Mouse (Mus musculus) C2C12 (cell line): ENCODE results near the gene Med12l.

Experiments used
- CEBPB ChIP-seq: IDR thresholded peaks from one replicate; pipeline ENCODE4 v1.6.1; 2011; ENCODE audit warnings: low read depth, mild to moderate bottlenecking, control low read depth, moderate library complexity
- CTCF ChIP-seq: IDR thresholded peaks from one replicate; pipeline ENCODE4 v1.5.1; 2011; ENCODE audit not compliant: control insufficient read depth, insufficient read depth, insufficient read length
- MYOD1 ChIP-seq: IDR thresholded peaks from one replicate; pipeline ENCODE4 v1.6.1; 2011; ENCODE audit warnings: low read depth; ENCODE audit not compliant: control insufficient read depth, insufficient read length
- MYOG ChIP-seq: IDR thresholded peaks from one replicate; pipeline ENCODE4 v1.6.1; 2011; ENCODE audit not compliant: control insufficient read depth, insufficient read length; ENCODE audit errors: extremely low read depth

- TF ChIP-seq MYOG, result no peak
- TF ChIP-seq CTCF, result no peak
- no peak for TF ChIP-seq CEBPB
- TF ChIP-seq MYOD1, result no peak
Observed at GRCm38 (mm10) chr3:59078585-59078984, 73.0 kb downstream of the Med12l start.
